Mouse (Mus musculus): ENCODE measurements around the gene Tnni2. TPM values are rescaled to one million over a fixed set of nuclear protein-coding genes. Genes with fewer than 3 reads are reported as not detected.

Gene Tnni2
- polyA plus RNA-seq, 1 experiment from 2014 or later: 136 TPM

- ATAC-seq (ENCODE audit: insufficient number of reproducible peaks, low FRiP score, low TSS enrichment, low read depth): no peak
- WGBS: 76% methylated on average over 7 of the region's 7 CpGs
- no peaks in the 10 kb centered on the region for H3K36me3 ChIP-seq
- peak overlapping the region; percentile 72 for H3K27ac ChIP-seq
- no peaks in the 10 kb centered on the region for H3K9me3 ChIP-seq
- no peak overlapping the region for H3K4me3 ChIP-seq
- no peaks in the 10 kb centered on the region for H3K27me3 ChIP-seq
- H3K4me2 ChIP-seq: no peak overlapping the region
- H3K9ac ChIP-seq: no peak overlapping the region
- peaks cover 45% of the 10 kb centered on the region for H3K4me1 ChIP-seq
Observed at GRCm38 (mm10) chr7:142470171-142470691, 28.6 kb downstream of the Tnni2 start.

GRCm38 (mm10) chr7:142470808-142471413, 29.3 kb downstream of the Tnni2 start:
- 25% methylated on average over 4 of the region's 4 CpGs for WGBS
- H3K4me3 ChIP-seq: no peak overlapping the region
- H3K4me1 ChIP-seq: peaks cover 48% of the 10 kb centered on the region
- no peak overlapping the region for H3K9ac ChIP-seq
- no peak overlapping the region for H3K4me2 ChIP-seq
- H3K9me3 ChIP-seq: no peaks in the 10 kb centered on the region
- ATAC-seq (ENCODE audit: insufficient number of reproducible peaks, low FRiP score, low TSS enrichment, low read depth): no peak
- H3K27ac ChIP-seq: peak overlapping the region; percentile 83
- no peaks in the 10 kb centered on the region for H3K27me3 ChIP-seq
- no peaks in the 10 kb centered on the region for H3K36me3 ChIP-seq

DNA sequence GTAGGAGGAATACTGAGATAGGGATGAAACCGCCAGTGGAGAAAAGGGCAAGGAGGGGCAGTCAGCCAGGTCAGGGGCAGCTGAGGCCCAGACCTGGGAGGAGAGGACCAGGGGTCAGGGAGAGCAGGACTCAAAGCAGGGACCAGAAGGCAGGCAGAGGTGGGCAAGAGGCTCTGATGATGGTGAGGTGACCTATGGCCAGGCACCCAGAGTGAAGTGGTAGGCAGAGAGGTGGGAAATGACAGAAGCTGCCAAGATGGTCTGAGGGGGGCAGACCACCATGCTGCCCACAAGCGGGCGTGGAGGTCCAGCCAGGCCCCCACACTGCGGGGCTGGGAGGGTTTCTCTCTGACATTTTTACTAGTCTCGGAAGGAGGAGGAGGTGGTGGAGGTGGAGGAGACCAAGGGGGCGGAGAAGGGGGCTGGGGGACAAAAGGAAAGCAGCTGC, 29.8 kb downstream of the Tnni2 start:
- H3K4me3 ChIP-seq: peak overlapping the region; percentile 15; the same call in 1 of the 2 replicates
- H3K27ac ChIP-seq: peak overlapping the region; percentile 83
- H3K9me3 ChIP-seq: no peaks in the 10 kb centered on the region
- no peaks in the 10 kb centered on the region for H3K36me3 ChIP-seq
- WGBS: 22% methylated on average over 6 of the region's 6 CpGs
- H3K4me1 ChIP-seq: peaks cover 50% of the 10 kb centered on the region
- peak overlapping the region; percentile 34 for H3K4me2 ChIP-seq
- H3K9ac ChIP-seq: no peak overlapping the region
- H3K27me3 ChIP-seq: no peaks in the 10 kb centered on the region
- 0 out of 2 replicates have a peak, but pooled peaks have one; percentile 15 for ATAC-seq (ENCODE audit: insufficient number of reproducible peaks, low FRiP score, low TSS enrichment, low read depth)

DNA sequence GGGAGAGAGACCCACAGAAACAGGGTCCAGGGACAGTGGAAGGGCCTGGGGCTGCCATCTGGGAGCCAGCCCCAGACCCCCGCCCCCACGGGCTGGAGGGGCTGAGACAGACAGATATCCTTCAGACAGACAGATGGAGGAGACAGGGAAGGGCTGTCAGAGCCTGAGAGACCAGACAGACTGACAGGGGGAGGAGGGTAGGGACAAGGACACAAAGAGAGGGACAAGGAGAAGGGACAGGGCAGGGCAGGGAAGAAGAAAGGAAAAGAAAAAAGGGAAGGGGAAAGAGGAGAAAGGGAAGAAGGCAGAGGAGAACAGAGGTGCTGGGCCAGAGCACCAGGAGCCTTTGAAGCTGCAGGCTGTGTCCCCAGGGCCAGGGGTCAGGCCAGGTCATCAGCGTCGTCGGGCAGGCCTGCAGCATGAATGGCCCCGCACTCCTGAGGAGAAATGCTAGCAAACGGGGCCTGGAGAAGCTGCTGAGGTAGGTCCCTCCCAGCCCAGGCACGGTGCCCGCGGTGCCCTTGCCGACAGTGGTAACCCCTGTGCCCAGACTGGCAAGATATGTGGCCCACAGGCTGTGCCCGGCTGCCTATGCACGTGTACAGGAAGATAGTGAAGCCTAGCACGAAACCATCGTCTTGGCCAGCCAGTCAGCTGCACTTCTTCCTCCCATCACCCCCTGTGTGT, 30.4 kb downstream of the Tnni2 start:
- Histone ChIP-seq H3K36me3 (no peaks in the 10 kb centered on the region), H3K4me3 (peak overlapping the region; percentile 15), H3K4me1 (peaks cover 56% of the 10 kb centered on the region), H3K4me2 (peak overlapping the region; percentile 34), H3K27me3 (no peaks in the 10 kb centered on the region), H3K9ac (peak overlapping the region; percentile 23; the same call in 1 of the 2 replicates), H3K27ac (peak overlapping the region; percentile 83), H3K9me3 (no peaks in the 10 kb centered on the region)
- 0 out of 2 replicates have a peak, but pooled peaks have one; percentile 5 for ATAC-seq (ENCODE audit: insufficient number of reproducible peaks, low FRiP score, low TSS enrichment, low read depth)
- 27% methylated on average over 15 of the region's 15 CpGs for WGBS

GRCm38 (mm10) chr7:142472936-142473335, 31.3 kb downstream of the Tnni2 start:
- H3K4me1 ChIP-seq: peaks cover 63% of the 10 kb centered on the region
- 0 out of 2 replicates have a peak overlapping the region, but pooled peaks have one; percentile 83 for H3K27ac ChIP-seq
- ATAC-seq (ENCODE audit: insufficient number of reproducible peaks, low FRiP score, low TSS enrichment, low read depth): no peak
- no peak overlapping the region for H3K4me3 ChIP-seq
- H3K9ac ChIP-seq: no peak overlapping the region
- 89% methylated on average over 4 of the region's 4 CpGs for WGBS
- no peaks in the 10 kb centered on the region for H3K27me3 ChIP-seq
- no peaks in the 10 kb centered on the region for H3K36me3 ChIP-seq
- H3K9me3 ChIP-seq: no peaks in the 10 kb centered on the region
- H3K4me2 ChIP-seq: peak overlapping the region; percentile 34; the same call in 1 of the 2 replicates

DNA sequence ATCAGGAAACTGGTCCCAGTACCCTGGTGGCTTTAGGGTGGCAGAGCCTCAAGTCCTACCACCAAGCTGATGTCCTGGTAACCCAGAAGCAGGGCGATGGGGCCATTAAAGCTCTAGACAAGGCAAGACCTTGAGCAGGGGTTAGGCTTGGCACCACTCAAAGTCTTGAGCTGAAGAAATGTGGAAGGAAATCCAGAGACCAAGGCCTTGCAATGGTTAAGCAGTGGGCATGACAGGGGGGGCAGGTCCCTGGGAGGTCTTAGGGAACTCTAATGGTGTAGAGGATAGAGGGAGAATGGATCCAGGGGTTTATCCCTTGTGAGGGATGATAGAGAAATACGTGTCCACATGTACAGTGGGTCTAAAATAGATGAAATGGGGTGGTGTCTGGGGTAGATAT, 31.9 kb downstream of the Tnni2 start:
- H3K4me2 ChIP-seq: no peak overlapping the region
- H3K4me3 ChIP-seq: no peak overlapping the region
- no peaks in the 10 kb centered on the region for H3K36me3 ChIP-seq
- H3K9ac ChIP-seq: no peak overlapping the region
- 88% methylated on average over 2 of the region's 2 CpGs for WGBS
- peaks cover 63% of the 10 kb centered on the region for H3K4me1 ChIP-seq
- H3K9me3 ChIP-seq: no peaks in the 10 kb centered on the region
- H3K27me3 ChIP-seq: no peaks in the 10 kb centered on the region
- 0 out of 2 replicates have a peak overlapping the region, but pooled peaks have one; percentile 23 for H3K27ac ChIP-seq
- ATAC-seq (ENCODE audit: insufficient number of reproducible peaks, low FRiP score, low TSS enrichment, low read depth): no peak

DNA sequence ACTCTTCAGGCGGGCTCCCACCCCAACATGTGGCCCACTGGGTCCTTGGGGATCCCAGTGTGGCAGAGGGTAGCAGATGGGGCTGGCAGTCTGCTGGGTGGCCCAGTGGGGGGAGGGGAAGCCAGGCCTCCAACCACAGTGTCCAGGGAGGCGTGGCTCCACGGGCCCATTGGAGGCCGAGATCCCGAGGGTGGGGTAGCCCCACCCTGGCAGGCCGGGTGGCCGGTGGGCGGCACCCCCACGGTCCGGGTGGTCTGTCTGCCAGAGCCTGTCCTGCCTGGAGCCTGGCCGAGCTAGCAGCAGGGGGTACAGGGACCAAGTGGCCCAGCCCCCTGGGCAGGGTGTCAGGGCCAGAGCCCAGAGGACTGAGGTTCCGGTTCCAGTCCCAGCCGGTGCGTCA, 33.2 kb downstream of the Tnni2 start:
- ATAC-seq (ENCODE audit: insufficient number of reproducible peaks, low FRiP score, low TSS enrichment, low read depth): no peak
- Histone ChIP-seq H3K9ac (no peak overlapping the region), H3K27me3 (no peaks in the 10 kb centered on the region), H3K4me3 (no peak overlapping the region), H3K36me3 (no peaks in the 10 kb centered on the region), H3K4me2 (peak overlapping the region; percentile 12; the same call in 1 of the 2 replicates), H3K4me1 (peaks cover 66% of the 10 kb centered on the region), H3K9me3 (no peaks in the 10 kb centered on the region), H3K27ac (peak overlapping the region; percentile 27; the same call in 1 of the 2 replicates)
- WGBS: 74% methylated on average over 14 of the region's 14 CpGs

GRCm38 (mm10) chr7:142475641-142476040, 34.0 kb downstream of the Tnni2 start:
- WGBS: 79% methylated on average over 7 of the region's 7 CpGs
- H3K9me3 ChIP-seq: no peaks in the 10 kb centered on the region
- H3K36me3 ChIP-seq: no peaks in the 10 kb centered on the region
- H3K27ac ChIP-seq: peak overlapping the region; percentile 27
- no peak overlapping the region for H3K9ac ChIP-seq
- H3K4me1 ChIP-seq: peaks cover 68% of the 10 kb centered on the region
- no peaks in the 10 kb centered on the region for H3K27me3 ChIP-seq
- ATAC-seq (ENCODE audit: insufficient number of reproducible peaks, low FRiP score, low TSS enrichment, low read depth): no peak
- 0 out of 2 replicates have a peak overlapping the region, but pooled peaks have one; percentile 4 for H3K4me3 ChIP-seq
- H3K4me2 ChIP-seq: no peak overlapping the region

- H3K27me3 ChIP-seq: no peaks in the 10 kb centered on the region
- no peaks in the 10 kb centered on the region for H3K36me3 ChIP-seq
- H3K4me1 ChIP-seq: peaks cover 68% of the 10 kb centered on the region
- H3K9me3 ChIP-seq: no peaks in the 10 kb centered on the region
- H3K4me3 ChIP-seq: no peak overlapping the region
- ATAC-seq (ENCODE audit: insufficient number of reproducible peaks, low FRiP score, low TSS enrichment, low read depth): no peak
- H3K4me2 ChIP-seq: no peak overlapping the region
- no peak overlapping the region for H3K9ac ChIP-seq
- WGBS: 79% methylated on average over 5 of the region's 5 CpGs
- peak overlapping the region; percentile 17; the same call in 1 of the 2 replicates for H3K27ac ChIP-seq
Observed at GRCm38 (mm10) chr7:142476271-142476670, 34.7 kb downstream of the Tnni2 start.

DNA sequence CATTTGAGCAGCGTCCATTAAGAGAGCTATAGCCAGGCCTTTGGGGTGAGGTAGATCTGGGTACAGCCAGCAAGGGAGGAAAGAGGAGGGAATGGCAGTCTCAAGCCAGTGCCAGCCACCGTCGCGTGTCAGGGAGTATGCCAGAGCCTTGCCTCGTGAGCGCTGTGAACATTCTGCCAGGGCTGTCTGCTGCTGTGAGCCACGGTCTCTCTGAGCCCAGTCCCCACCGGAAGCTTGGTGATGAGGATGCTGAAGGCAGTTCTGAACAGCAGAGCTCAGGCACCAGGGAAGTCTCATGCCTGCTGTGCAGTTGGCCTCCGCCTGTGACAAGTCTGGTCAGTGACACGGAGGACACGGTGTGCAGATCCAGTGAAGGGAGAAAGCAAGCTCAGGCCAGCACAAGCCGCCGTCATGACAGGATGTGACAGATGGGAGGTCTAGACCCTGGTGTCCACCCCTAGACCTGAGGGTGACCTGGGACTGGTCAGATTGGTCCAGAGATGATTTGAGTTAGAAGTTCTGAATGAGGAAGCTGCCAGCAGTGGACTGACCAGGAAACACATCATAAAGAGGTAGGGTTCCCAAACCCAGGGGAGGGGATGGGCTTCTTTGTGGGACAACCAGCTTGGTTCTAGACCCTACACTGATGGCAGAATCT, 35.3 kb downstream of the Tnni2 start:
- Histone ChIP-seq H3K27ac (peak overlapping the region; percentile 17), H3K4me1 (peaks cover 68% of the 10 kb centered on the region), H3K9ac (no peak overlapping the region), H3K4me2 (no peak overlapping the region), H3K9me3 (no peaks in the 10 kb centered on the region), H3K36me3 (no peaks in the 10 kb centered on the region), H3K4me3 (no peak overlapping the region), H3K27me3 (no peaks in the 10 kb centered on the region)
- ATAC-seq (ENCODE audit: insufficient number of reproducible peaks, low FRiP score, low TSS enrichment, low read depth): no peak
- WGBS: 76% methylated on average over 13 of the region's 13 CpGs

DNA sequence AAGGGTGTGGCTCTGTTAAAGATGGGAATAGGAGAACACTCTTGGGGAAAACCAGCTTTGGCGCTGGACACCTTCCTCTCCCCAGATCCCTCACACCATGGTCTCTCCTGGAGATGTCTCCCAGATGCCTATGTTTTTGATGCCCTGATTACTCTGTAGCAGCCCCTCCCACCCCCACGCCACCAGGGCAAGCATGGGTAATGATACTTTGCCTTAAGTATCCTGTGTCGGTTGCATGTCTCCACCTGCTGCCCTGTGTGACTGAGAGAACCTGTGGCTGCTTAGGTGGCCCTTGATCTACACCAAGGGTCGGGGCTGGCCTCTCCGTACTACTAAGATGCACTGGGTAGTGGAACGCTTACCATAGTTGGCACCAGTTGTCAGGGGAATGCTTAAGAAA, 36.4 kb downstream of the Tnni2 start:
- H3K9ac ChIP-seq: no peak overlapping the region

More for the DNA sequence above, 36.4 kb downstream of the Tnni2 start:
- peaks cover 68% of the 10 kb centered on the region for H3K4me1 ChIP-seq
- no peaks in the 10 kb centered on the region for H3K36me3 ChIP-seq
- H3K4me3 ChIP-seq: no peak overlapping the region
- H3K4me2 ChIP-seq: no peak overlapping the region
- H3K27ac ChIP-seq: peak overlapping the region; percentile 11; the same call in 1 of the 2 replicates
- no peaks in the 10 kb centered on the region for H3K27me3 ChIP-seq
- 86% methylated on average over 6 of the region's 6 CpGs for WGBS
- no peak for ATAC-seq (ENCODE audit: insufficient number of reproducible peaks, low FRiP score, low TSS enrichment, low read depth)
- no peaks in the 10 kb centered on the region for H3K9me3 ChIP-seq
